Mouse (Mus musculus): Measurements from ENCODE around the gene Grifin. TPM values are rescaled to one million over a fixed set of nuclear protein-coding genes. Genes with fewer than 3 reads are reported as not detected.

Grifin gene
- total RNA-seq, 2 experiments from 2014 or later, result not detected

- ATAC-seq (replicated peaks; ENCODE audit: low FRiP score, poor library complexity, severe bottlenecking), result no peak
Observed at GRCm38 (mm10) chr5:140562601-140563000, 2.3 kb downstream of the Grifin start.

DNA sequence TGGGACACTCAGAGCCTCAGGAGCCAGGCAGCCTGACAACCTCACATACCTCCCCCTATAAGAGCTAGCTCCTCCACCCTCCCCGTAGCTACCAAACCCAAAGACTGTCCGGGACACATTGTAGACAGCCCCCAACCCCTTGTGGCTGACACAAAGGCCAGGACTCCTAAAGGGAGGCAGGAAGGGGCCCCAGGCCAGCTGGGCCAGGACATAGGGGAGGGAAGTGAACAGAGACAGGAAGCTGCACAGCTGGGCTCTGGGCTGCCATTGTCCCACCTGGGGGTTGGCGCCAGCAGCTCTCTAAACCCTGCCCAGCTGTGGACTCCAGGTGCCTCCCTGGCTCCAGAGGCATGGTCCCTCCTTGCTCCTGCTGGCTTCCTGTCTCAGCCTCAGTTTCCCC lies 8.0 kb downstream of the Grifin start:
- ATAC-seq (replicated peaks; ENCODE audit: low FRiP score, poor library complexity, severe bottlenecking), result no peak

DNA sequence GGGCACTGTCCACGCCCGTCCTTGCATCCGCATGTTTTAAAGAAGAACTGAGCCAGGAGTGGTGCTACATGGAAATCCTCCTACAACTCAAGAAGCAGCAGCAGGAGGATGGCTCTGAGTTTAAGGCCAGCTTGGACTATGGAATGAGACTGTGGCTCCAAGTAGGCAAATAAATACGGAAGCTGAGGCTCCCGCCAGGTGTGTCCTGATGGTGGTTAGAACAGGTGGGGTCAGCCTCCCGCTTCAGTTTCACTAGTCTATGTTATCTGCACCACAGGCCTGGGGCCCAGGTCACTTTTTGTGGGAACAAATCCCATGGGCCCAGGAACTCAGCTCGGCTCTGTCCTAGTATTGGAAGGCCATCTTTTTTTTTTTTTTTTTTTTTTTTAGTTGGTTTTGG lies 11.2 kb downstream of the Grifin start:
- no peak for ATAC-seq (replicated peaks; ENCODE audit: low FRiP score, poor library complexity, severe bottlenecking)

GRCm38 (mm10) chr5:140549306-140550047 lies 15.4 kb downstream of the Grifin start:
- no peak for ATAC-seq (replicated peaks; ENCODE audit: low FRiP score, poor library complexity, severe bottlenecking)

- ATAC-seq (replicated peaks; ENCODE audit: low FRiP score, poor library complexity, severe bottlenecking), result no peak
Observed at GRCm38 (mm10) chr5:140546332-140546731, 18.5 kb downstream of the Grifin start.

DNA sequence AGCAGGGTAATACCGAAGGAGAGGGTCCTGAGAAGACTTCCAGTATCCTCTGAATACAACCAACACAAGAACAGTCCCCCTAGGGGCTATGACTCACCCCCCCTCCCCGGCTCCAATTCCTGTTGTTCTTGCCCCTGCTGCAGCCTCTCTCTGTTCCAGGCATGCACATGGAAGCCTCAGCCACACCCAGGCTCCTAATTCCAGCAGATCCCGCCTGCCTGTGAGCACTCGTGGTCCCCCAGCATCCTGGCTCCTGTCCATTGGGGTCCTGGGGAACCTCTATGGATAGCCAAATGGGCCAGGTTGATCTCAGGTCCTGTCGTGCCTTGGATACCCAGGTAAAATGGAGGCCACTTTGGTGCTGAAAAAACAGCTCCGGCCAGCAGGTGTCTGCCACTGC lies 19.2 kb downstream of the Grifin start:
- no peak for ATAC-seq (replicated peaks; ENCODE audit: low FRiP score, poor library complexity, severe bottlenecking)

GRCm38 (mm10) chr5:140542811-140543575 lies 21.9 kb downstream of the Grifin start:
- no peak for ATAC-seq (replicated peaks; ENCODE audit: low FRiP score, poor library complexity, severe bottlenecking)

- peak; percentile 63 for ATAC-seq (replicated peaks; ENCODE audit: low FRiP score, poor library complexity, severe bottlenecking)
Observed at GRCm38 (mm10) chr5:140540106-140540505, 24.8 kb downstream of the Grifin start.

- no peak for ATAC-seq (replicated peaks; ENCODE audit: low FRiP score, poor library complexity, severe bottlenecking)
Observed at GRCm38 (mm10) chr5:140538111-140538683, 26.7 kb downstream of the Grifin start.

DNA sequence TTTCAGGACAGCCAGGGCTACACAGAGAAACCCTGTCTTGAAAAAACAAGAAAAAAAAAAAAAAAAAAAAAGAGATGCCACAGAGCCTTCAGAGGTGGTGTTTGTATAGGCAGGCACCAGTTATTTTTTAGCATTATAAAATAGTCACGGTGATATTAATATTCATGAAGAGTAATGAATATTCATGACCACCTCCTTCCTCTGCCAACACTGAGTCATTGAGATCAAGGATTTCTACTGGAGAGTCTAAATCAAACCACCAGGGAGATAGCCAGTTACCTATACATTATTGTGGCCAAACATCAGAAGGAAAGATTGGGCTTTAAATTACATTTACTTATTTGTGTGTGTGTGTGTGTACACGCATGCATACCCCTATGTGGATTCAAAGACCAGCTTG lies 38.1 kb downstream of the Grifin start:
- ATAC-seq (replicated peaks; ENCODE audit: low FRiP score, poor library complexity, severe bottlenecking), result no peak

GRCm38 (mm10) chr5:140521196-140521595 lies 43.7 kb downstream of the Grifin start:
- ATAC-seq (replicated peaks; ENCODE audit: low FRiP score, poor library complexity, severe bottlenecking), result no peak

GRCm38 (mm10) chr5:140517921-140518230 lies 47.0 kb downstream of the Grifin start:
- ATAC-seq (replicated peaks; ENCODE audit: low FRiP score, poor library complexity, severe bottlenecking), result no peak

DNA sequence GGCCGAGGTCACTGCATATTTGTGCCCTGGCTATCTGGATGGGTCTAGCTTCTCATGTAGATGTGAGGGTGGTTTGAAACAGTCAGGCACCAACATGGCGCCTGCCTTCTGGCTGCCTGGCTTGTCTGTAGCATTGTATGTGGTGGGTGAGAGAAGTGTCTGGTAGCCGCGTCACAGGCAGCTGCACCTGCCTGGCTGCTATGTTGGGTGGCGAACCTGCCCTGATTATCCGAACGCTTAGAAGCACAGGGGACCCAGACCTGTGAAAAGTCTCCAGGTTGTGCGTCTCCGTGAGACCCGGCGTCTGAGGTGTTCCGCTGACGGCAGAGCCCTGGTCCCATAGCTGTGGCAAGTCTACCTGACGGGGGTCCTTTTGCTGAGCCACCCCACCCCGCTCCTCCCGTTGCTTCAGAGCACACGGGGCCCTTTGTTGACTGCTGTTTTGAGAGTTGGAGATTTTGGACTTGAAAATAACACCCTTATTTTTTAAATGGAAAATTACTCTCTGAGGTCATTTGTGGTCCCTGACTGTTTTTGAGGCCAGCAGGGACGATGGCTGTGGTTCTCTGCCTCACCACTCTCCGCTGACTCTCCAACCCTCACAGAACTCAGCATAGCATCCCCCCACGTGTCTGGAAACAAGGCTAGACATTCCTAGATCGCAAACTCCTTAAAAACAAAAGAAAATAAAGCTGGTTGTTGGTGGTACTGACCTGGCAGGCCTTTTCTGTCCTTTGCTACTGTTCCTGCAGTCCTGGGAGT lies 47.5 kb downstream of the Grifin start:
- no peak for ATAC-seq (replicated peaks; ENCODE audit: low FRiP score, poor library complexity, severe bottlenecking)

DNA sequence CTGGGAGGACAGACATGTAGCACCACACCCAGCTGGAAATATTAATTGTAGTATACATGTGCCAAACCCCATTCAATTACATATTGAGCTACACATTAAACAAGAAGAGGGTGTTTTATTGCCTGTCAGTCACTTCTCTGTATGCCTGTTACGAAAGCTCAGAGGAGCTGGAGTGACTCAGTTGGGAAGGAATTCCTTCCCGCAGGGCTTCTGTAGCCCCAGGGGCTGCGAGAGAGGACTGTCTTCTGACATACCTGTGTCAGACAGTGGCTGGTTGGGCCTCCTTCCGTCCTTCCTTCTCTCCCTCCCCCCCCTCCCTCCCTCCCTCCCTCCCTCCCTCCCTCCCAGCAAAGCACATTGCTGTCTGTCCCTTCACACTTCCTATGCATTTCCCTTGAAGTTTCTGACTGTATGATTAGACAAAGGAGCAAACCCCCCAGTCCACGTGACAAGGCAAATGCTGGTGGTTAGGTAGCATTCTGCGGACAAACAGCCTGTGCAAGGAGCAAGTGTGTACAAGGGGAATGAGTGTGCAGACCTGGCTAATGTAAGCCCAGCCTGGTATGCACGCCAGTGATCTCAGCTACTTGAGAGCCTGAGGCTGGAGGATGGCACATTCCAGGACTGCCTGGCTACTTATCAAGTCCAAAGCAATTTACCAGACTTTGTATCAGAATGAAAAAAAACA lies 49.9 kb downstream of the Grifin start:
- ATAC-seq (replicated peaks; ENCODE audit: low FRiP score, poor library complexity, severe bottlenecking), result no peak

DNA sequence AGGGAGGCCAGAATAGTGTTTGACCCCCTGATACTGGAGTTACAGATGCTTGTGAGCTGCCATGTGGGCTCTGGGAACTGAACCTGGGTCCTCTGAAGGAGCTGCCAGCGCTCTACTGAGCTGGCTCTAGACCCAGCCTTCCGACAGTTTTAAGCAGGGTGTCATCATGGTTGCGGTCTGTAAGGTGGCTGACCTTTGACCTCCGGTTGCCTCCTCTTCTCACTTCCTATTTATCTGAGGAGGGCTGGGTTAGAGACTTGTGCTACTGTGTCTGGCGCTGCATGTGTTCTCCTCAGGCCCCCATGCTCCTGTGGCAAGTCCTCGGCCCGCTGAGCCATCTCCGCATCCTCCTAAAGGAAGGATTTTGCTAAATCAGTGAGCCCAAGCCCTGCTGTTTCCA lies 51.0 kb downstream of the Grifin start:
- no peak for ATAC-seq (replicated peaks; ENCODE audit: low FRiP score, poor library complexity, severe bottlenecking)

Other genes with a start within 250 kb of the Grifin start
- 25.9 and 29.3 TPM in 2 replicates for gene Mad1l1, start 243.5 kb downstream of the Grifin start, total RNA-seq (2015; ENCODE audit: low replicate concordance)
- gene Mad1l1, start 243.5 kb downstream of the Grifin start, total RNA-seq (2017; ENCODE audit: low replicate concordance), result 113 and 134 TPM in 2 replicates
- gene Nudt1, start 243.4 kb downstream of the Grifin start, total RNA-seq (2015; ENCODE audit: low replicate concordance), result 11.5 and 14.7 TPM in 2 replicates
- 7.1 and 10.1 TPM in 2 replicates for gene Nudt1, start 243.4 kb downstream of the Grifin start, total RNA-seq (2017; ENCODE audit: low replicate concordance)
- 3.6 TPM in 1 of 2 replicates, not detected in the other for gene Mrm2, start 233.2 kb downstream of the Grifin start, total RNA-seq (2015; ENCODE audit: low replicate concordance)
- 1.4 and 2.4 TPM in 2 replicates for gene Mrm2, start 233.2 kb downstream of the Grifin start, total RNA-seq (2017; ENCODE audit: low replicate concordance)
- gene Snx8, start 175.8 kb downstream of the Grifin start, total RNA-seq (2015; ENCODE audit: low replicate concordance), result 0.84 and 1.1 TPM in 2 replicates
- 1.0 TPM in 1 of 2 replicates, not detected in the other for gene Snx8, start 175.8 kb downstream of the Grifin start, total RNA-seq (2017; ENCODE audit: low replicate concordance)
- 44.7 and 110 TPM in 2 replicates for gene Eif3b, start 145.7 kb downstream of the Grifin start, total RNA-seq (2015; ENCODE audit: low replicate concordance)
- 43.6 and 66.2 TPM in 2 replicates for gene Eif3b, start 145.7 kb downstream of the Grifin start, total RNA-seq (2017; ENCODE audit: low replicate concordance)
- not detected in 2 replicates for gene Gm4869, start 119.4 kb downstream of the Grifin start, total RNA-seq (2015; ENCODE audit: low replicate concordance)
- not detected in 2 replicates for gene Gm4869, start 119.4 kb downstream of the Grifin start, total RNA-seq (2017; ENCODE audit: low replicate concordance)
- gene Chst12, start 59.5 kb downstream of the Grifin start, total RNA-seq (2015; ENCODE audit: low replicate concordance), result 9.2 and 12.3 TPM in 2 replicates
- gene Chst12, start 59.5 kb downstream of the Grifin start, total RNA-seq (2017; ENCODE audit: low replicate concordance), result 11.4 and 11.7 TPM in 2 replicates
- 19.7 and 20.5 TPM in 2 replicates for gene Lfng, start 42.2 kb upstream of the Grifin start, total RNA-seq (2015; ENCODE audit: low replicate concordance)
- gene Lfng, start 42.2 kb upstream of the Grifin start, total RNA-seq (2017; ENCODE audit: low replicate concordance), result 1.9 and 11.4 TPM in 2 replicates
- 21.8 and 26.7 TPM in 2 replicates for gene Ttyh3, start 84.0 kb upstream of the Grifin start, total RNA-seq (2015; ENCODE audit: low replicate concordance)
- gene Ttyh3, start 84.0 kb upstream of the Grifin start, total RNA-seq (2017; ENCODE audit: low replicate concordance), result 21.2 and 23.2 TPM in 2 replicates
- gene Iqce, start 137.3 kb upstream of the Grifin start, total RNA-seq (2015; ENCODE audit: low replicate concordance), result 1.7 and 2.5 TPM in 2 replicates
- 3.3 and 6.2 TPM in 2 replicates for gene Iqce, start 137.3 kb upstream of the Grifin start, total RNA-seq (2017; ENCODE audit: low replicate concordance)
- 0.84 and 2.2 TPM in 2 replicates for gene Brat1, start 139.9 kb upstream of the Grifin start, total RNA-seq (2015; ENCODE audit: low replicate concordance)
- gene Brat1, start 139.9 kb upstream of the Grifin start, total RNA-seq (2017; ENCODE audit: low replicate concordance), result 1.9 and 2.0 TPM in 2 replicates
- 2.2 TPM in 1 of 2 replicates, not detected in the other for gene Amz1, start 159.1 kb upstream of the Grifin start, total RNA-seq (2015; ENCODE audit: low replicate concordance)
- gene Amz1, start 159.1 kb upstream of the Grifin start, total RNA-seq (2017; ENCODE audit: low replicate concordance), result 0.13 and 1.2 TPM in 2 replicates

Data from erythroid progenitor cell, adult 5-6 weeks (primary cell).